Mouse (Mus musculus): ENCODE measurements at regions not wholly inside any gene's neighbourhood (a gene's known extent, or its start where the extent isn't known, plus 50 kb on each side); places are given as distances from the start of the nearest gene placed in this dataset.

GRCm38 (mm10) chr3:52724354-52724753 lies 292.7 kb downstream of the Cog6 start:
- no peak for TF ChIP-seq GATA1 (IDR thresholded peaks at IDR 0.05; ENCODE audit: borderline replicate concordance, low read length)
- no peak for TF ChIP-seq FLI1 (IDR thresholded peaks at IDR 0.05; ENCODE audit: low read length)

Measured in megakaryocyte, embryonic 14.5 days (primary cell).